Mouse (Mus musculus) lung, postnatal 25 days (tissue): Measurements from ENCODE around the gene Igf2r.

Source experiments
- DNase-seq: peaks from one replicate; pipeline ENCODE4 v3.0.0; 2022; ENCODE audit warnings: low spot score

Igf2r gene

DNA sequence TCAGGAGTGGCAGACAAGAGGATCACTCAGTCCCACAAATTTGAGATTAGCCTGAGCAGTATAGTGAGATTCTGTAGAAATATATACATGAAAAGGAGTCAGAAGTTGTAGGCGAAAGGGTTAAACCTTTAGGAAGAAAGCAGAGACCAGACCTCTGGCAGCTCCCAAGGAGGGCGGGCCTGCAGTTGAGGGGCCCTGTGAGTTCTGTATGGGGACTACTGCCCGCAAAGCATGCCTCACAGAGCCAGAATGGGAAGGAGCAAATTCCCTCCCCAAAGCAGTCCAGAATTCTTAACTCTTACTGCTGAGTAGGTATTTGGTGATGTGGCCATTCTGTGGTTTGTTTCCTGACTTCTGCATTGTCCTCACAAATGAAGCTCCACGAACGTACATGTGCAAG, 11.6 kb upstream of the Igf2r start:
- no peak for DNase-seq

GRCm38 (mm10) chr17:12780125-12780524, 10.7 kb upstream of the Igf2r start:
- DNase-seq: no peak

DNA sequence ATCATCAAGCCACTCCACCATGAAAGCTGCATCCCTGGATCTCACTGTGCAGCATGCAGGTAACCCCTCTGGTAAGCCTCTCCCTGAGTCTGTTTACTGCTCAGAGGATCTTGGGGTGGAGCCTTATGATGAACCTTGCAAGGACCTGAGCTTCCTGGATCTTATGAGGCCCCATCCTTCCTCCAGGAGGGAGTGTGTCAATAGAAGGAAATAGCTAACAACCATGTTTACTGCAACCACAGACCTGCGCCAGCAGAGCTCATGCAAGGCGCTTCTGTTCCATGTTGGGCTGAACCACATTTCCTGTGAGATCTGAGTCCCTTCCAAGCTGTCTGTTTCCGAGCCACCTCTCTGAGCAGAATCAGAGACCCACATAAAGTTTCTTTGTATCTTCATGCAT, 10.0 kb upstream of the Igf2r start:
- DNase-seq: peak; percentile 58

- DNase-seq: no peak
These were observed 4.5 kb upstream of the Igf2r start for GRCm38 (mm10) chr17:12773956-12774355.

GRCm38 (mm10) chr17:12770500-12770899, 1.0 kb upstream of the Igf2r start:
- no peak for DNase-seq

DNA sequence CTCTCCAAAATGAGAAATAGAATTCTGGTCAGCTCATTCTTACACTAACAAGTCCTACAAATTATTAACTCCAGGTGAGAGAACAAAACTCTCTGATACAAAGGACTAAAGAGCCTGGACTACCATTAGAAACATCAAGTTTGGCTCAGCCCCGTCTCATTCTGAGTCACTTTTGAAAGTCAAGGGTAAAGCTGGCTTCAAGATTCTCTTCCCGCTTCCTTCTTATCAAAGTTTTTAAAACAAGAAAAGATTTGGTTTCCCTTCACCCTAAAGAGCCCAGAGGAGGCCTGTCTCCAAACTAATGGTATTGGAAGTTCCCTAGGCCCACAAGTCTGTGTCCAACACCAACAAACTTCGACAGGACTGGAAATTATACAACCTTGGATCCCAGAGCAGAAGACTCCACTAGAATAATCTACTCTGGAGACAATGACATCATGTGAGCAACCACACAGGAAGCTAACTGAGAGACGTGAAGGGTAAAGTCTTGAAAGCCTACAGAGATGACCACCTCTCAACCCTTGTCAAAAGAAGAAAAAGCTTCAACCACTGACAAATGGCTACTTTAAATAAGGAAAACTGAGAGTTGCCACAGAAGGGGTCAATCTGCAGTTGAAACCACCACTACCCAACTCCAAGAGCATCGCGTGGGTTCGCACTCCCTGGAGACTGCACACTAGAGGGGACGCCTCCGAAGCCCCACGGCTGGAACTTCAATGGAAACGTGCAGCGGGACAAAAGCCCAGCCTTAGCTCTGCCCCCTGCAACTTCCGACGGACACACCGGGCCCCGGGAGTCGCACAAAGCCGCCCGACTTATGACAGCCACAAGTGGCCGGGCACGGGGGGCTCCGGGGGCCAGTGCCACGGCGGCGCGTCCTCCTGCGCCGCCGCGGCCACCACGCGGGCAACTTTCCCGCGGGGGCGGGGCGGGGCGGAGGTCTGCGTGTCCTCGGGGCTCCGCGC, 767 bp downstream of the Igf2r start:
- DNase-seq: no peak

GRCm38 (mm10) chr17:12767294-12767852, 2.1 kb downstream of the Igf2r start:
- no peak for DNase-seq

DNA sequence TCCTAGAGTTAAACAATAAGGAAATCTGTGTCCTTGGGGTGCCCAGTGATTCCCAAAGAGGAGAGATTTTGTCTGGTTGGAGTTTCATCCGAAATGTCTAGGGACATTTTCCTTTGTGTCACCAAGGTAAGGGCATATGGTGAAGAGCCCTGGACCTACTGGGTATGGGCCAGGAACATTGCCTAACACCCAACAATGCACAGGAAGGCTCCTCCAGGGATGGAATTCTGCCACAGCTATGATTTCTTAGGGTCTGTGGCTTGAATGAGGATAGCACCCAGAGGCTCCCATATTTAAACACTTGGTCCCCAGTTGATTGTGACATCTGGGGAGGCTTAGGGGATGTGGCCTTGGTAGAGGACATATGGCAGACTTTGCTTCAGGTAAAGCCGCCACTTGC, 6.1 kb downstream of the Igf2r start:
- DNase-seq: no peak

GRCm38 (mm10) chr17:12760355-12761146, 8.9 kb downstream of the Igf2r start:
- no peak for DNase-seq

- no peak for DNase-seq
These were observed 9.8 kb downstream of the Igf2r start for GRCm38 (mm10) chr17:12759646-12760074.

- DNase-seq: no peak
These were observed 10.6 kb downstream of the Igf2r start for GRCm38 (mm10) chr17:12758701-12759455.

GRCm38 (mm10) chr17:12757990-12758389, 11.5 kb downstream of the Igf2r start:
- no peak for DNase-seq

DNA sequence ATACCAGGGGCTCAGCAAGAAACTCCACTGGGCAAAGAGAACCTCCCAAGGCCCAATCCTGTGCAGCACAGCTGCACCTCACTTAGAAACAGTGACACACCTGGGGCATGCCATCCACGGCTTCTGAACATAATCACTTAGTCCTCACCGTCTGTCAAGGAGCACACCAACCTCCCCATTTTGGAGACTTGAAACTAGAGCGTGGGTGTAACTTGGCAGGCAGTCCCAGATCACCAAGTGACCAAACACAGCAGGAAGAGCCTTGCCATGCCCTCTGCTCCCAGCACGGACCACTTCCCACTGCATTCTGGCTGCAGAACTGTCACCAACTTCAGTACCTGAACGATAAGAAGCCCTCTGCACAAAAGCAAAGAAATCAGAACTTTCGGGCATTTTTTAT, 12.3 kb downstream of the Igf2r start:
- no peak for DNase-seq

- no peak for DNase-seq
These were observed 13.5 kb downstream of the Igf2r start for GRCm38 (mm10) chr17:12755951-12756350.

- DNase-seq: no peak
These were observed 14.3 kb downstream of the Igf2r start for GRCm38 (mm10) chr17:12755146-12755545.

GRCm38 (mm10) chr17:12754243-12755007, 15.0 kb downstream of the Igf2r start:
- no peak for DNase-seq

DNA sequence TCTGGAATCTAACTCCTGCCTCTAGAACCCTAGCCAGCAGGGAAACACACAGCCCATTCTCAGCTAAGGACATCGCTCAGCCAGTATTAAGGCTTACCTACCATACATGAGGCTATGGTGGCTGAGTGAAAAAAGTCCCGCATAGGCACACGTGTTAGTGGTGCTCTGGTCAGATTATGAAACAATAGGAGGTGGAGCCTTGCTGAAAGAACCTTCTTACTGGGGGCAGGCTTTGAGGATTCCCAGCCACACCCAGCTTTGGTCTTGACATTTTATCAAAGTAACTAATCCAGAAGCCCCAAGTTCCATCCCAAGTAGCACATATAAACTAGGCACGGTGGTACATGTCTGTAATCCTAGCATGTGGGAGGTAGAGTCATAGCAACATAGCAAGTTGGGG, 16.4 kb downstream of the Igf2r start:
- no peak for DNase-seq

- DNase-seq: no peak
These were observed 17.8 kb downstream of the Igf2r start for GRCm38 (mm10) chr17:12751641-12752040.

DNA sequence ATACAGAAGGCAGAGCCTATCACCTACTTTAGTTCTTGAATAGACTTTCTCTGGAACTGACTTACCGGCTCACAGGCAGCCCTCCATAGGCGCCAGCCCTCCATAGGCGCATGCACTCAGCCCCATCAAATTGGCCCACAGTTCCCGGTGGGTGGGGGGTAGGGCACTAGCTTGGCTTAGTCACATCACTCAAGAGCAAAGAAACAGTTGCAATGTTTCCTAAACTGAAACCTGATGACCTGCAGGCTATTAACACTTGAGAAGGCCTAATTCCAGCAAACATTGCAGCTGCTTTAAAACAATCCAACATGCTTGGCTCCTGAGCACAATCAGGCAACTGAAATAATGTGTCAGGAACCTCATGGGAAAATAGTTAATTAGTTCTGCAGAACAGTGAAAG, 18.2 kb downstream of the Igf2r start:
- no peak for DNase-seq

DNA sequence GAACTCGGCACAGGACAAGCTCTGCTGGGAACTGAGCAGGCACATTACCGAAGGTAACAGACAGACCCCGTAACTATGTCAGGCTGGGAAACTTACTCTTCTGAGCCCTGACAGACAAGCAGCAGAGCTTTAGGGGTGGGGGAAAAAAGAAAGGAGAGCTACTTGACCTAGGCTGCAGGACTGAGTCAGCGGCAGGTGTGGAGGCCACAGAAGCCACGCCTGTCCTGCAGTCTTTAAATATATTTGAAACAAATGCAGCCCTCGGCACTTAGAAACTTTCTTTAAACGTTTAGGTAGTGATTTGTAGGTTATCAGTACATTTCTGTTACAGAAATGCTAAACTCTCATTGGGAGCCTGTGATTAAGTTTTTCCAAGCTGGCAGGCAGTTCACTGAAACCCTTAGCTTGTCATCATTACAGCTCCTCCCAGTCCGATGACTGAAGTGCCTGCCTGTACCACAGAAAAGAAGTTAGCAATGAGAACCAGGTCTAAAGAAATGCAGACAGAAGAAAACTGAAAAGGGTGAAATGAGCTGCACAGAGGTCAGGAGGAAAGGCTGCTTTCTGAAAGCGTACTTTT, 18.8 kb downstream of the Igf2r start:
- no peak for DNase-seq
